ENCODE assay signal across 8 mouse cellular contexts in genomic region chr17:6860491-6860897, GRCm38 (mm10).
A peak's percentile ranks its signal among the peaks of the same experiment; 100 is the strongest.
DNase-seq lines count a peak whose midpoint lies in the region; ATAC-seq and TF ChIP-seq lines count a peak whose summit lies in the region.

No protein-coding gene starts in this region.

- H3K4me2 ChIP-seq in hindbrain, embryonic 16.5 days (ENCODE audit: low read length): no peak overlapping the region
- H3K4me2 ChIP-seq in lung, embryonic 14.5 days: peak overlapping the region; percentile 39; the same call in 1 of the 2 replicates
- H3K4me2 ChIP-seq in stomach, embryonic 16.5 days (ENCODE audit: low read depth, low read length): peak overlapping the region; percentile 50; the same call in 1 of the 2 replicates

- no peak overlapping the region for H3K9ac ChIP-seq in hindbrain, embryonic 16.5 days (ENCODE audit: low read depth, low read length)
- H3K9ac ChIP-seq in lung, embryonic 14.5 days: 0 out of 2 replicates have a peak overlapping the region, but pooled peaks have one; percentile 11
- peak overlapping the region; percentile 31; the same call in 1 of the 2 replicates for H3K9ac ChIP-seq in stomach, embryonic 16.5 days (ENCODE audit: low read length)

- H3K36me3 ChIP-seq in hindbrain, embryonic 16.5 days (ENCODE audit: control insufficient read depth, insufficient read depth, low read length): no peaks in the 10 kb centered on the region
- H3K36me3 ChIP-seq in lung, embryonic 14.5 days (ENCODE audit: insufficient read depth): no peaks in the 10 kb centered on the region
- H3K36me3 ChIP-seq in stomach, embryonic 16.5 days (ENCODE audit: control insufficient read depth, insufficient read depth, low read length): no peaks in the 10 kb centered on the region

- TF ChIP-seq CTCF in lung, embryonic 14.5 days (IDR thresholded peaks at IDR 0.05; ENCODE audit: low read depth): no peak

- no peak overlapping the region for H3K4me3 ChIP-seq in hindbrain, embryonic 16.5 days (ENCODE audit: low read length)
- no peak overlapping the region for H3K4me3 ChIP-seq in lung, embryonic 14.5 days (ENCODE audit: low read depth, low read length)
- H3K4me3 ChIP-seq in stomach, embryonic 16.5 days (replicated peaks; ENCODE audit: low read length): 0 out of 2 replicates have a peak overlapping the region, but pooled peaks have one; percentile 2

- 15% methylated on average over 12 of the region's 12 CpGs for WGBS in hindbrain, embryonic 16.5 days
- 25% methylated on average over 12 of the region's 12 CpGs for WGBS in lung, embryonic 14.5 days
- 34% methylated on average over 12 of the region's 12 CpGs for WGBS in stomach, embryonic 16.5 days

- peak overlapping the region; percentile 55; the same call in 1 of the 2 replicates for H3K27ac ChIP-seq in hindbrain, embryonic 16.5 days (ENCODE audit: low read depth, low read length)
- H3K27ac ChIP-seq in lung, embryonic 14.5 days (ENCODE audit: low read depth): peak overlapping the region; percentile 81
- peak overlapping the region; percentile 94 for H3K27ac ChIP-seq in stomach, embryonic 16.5 days (ENCODE audit: low read length)

- H3K4me1 ChIP-seq in hindbrain, embryonic 16.5 days (ENCODE audit: control insufficient read depth, insufficient read depth, low read depth, low read length): peaks cover 19% of the 10 kb centered on the region
- peaks cover 27% of the 10 kb centered on the region; the same call in 1 of the 2 replicates for H3K4me1 ChIP-seq in lung, embryonic 14.5 days (ENCODE audit: insufficient read depth)
- H3K4me1 ChIP-seq in stomach, embryonic 16.5 days (ENCODE audit: control insufficient read depth, insufficient read depth, low read length): peaks cover 41% of the 10 kb centered on the region

- H3K9me3 ChIP-seq in hindbrain, embryonic 16.5 days (ENCODE audit: control insufficient read depth, low read length): no peaks in the 10 kb centered on the region
- no peaks in the 10 kb centered on the region for H3K9me3 ChIP-seq in lung, embryonic 14.5 days (ENCODE audit: low read depth, low read length)
- H3K9me3 ChIP-seq in stomach, embryonic 16.5 days (replicated peaks; ENCODE audit: control insufficient read depth, low read length): no peaks in the 10 kb centered on the region

- ATAC-seq in hindbrain, embryonic 16.5 days: peak; percentile 60; the same call in 1 of the 2 replicates
- ATAC-seq in lung, embryonic 14.5 days (ENCODE audit: insufficient read depth): peak; percentile 55; the same call in 1 of the 2 replicates
- ATAC-seq in stomach, embryonic 16.5 days (ENCODE audit: insufficient read depth, low FRiP score): peak; percentile 38; the same call in 1 of the 2 replicates

- no peaks in the 10 kb centered on the region for H3K27me3 ChIP-seq in hindbrain, embryonic 16.5 days (replicated peaks; ENCODE audit: control insufficient read depth, insufficient read depth, low read length)
- H3K27me3 ChIP-seq in lung, embryonic 14.5 days (ENCODE audit: insufficient read depth, low read length): no peaks in the 10 kb centered on the region
- H3K27me3 ChIP-seq in stomach, embryonic 16.5 days (ENCODE audit: control insufficient read depth, insufficient read depth, low read length): no peaks in the 10 kb centered on the region

- DNase-seq in right cerebral cortex, postnatal 10 days (ENCODE audit: low spot score in 2 of 2): peak; percentile 58 to 61
- DNase-seq in right cerebral cortex, postnatal 4 days: no peak
- DNase-seq in lung, embryonic 14.5 days: peak; percentile 74
- no peak for DNase-seq in thymus, postnatal 4 days
- DNase-seq in Muller cell, postnatal 12 days (ENCODE audit: inconsistent ontology term): no peak
- DNase-seq in right cerebral cortex, postnatal 25 days: no peak

Comparison
In these comparisons a context has a peak if more than half of its experiments do, and no peak if none do; other contexts are left out.
1. DNase-seq: peak in right cerebral cortex, postnatal 10 days (2 of 2) and lung, embryonic 14.5 days (single experiment); none in right cerebral cortex, postnatal 4 days (single experiment), thymus, postnatal 4 days (single experiment), Muller cell, postnatal 12 days (single experiment) and right cerebral cortex, postnatal 25 days (single experiment).
2. Peak in every context shown above with its lines, with median percentiles within 50 percentile points of each other: ATAC-seq and H3K27ac ChIP-seq.